Mouse (Mus musculus) activated CD4-positive, CD25-positive, alpha-beta regulatory T cell, adult 4 months (primary cell): Measurements from ENCODE around the gene Zfp324. TPM values are rescaled to one million over a fixed set of nuclear protein-coding genes. Genes with fewer than 3 reads are reported as not detected.

ENCODE experiments used
- ATAC-seq: one replicate; pipeline ENCODE4 v1.8.0; 2017
- polyA plus RNA-seq, 2 experiments: library from polyadenylated mRNA; unstranded; fragments of 100-300 nt; shearing (Covaris generic); gene quantifications; one replicate each; pipeline ENCODE4 v1.2.1; 2017

Zfp324 gene
- polyA plus RNA-seq, 2 experiments from 2014 or later = 2.4 to 3.4 TPM

DNA sequence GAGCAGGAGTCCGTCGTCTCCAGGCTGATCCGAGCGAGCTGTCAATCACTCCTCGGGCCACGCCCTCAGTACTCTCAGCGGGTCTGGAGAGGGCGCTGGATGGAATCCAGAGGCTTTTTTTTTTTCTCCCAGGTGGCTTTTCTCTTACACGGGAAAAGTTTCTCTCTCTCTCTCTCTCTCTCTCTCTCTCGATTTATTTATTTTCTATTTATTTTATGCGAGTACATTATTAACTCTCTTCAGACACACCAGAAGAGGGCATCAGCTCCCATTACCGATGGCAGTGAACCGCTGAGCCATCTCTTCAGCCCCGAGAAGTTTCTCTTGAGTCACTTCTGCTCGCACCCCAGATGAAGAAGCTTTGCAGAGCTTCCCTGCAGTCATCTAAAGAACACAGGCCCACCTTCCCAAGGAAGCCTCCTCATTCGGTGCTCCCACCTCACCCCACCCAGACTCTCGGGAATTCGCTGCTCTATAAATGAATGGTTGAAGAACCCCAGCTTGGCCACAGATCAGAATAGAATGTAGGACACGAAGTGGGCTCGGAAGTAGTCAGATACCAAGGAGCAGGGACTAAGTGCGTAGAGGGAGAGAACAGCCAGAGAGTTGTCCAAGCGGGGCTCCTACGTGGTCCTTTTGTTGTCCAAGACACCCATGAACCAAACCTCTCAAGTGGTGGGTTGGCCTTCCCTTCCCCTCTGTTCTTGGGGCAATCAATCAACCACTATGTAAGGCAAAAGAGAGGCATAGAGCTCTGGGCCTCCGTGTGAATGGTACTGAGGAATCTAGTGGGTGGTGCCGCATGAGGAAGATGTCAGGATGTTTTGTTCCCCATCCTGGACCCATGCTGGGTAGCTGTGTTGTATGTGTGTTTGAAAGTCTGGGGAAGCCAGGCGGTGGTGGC is 44.6 kb downstream of the Zfp324 start, which contains the start of gene Zbtb45:
Gene Zbtb45 (minus strand): TSS at position 30 of the 904 bp plus-strand sequence.
- no peak for ATAC-seq

DNA sequence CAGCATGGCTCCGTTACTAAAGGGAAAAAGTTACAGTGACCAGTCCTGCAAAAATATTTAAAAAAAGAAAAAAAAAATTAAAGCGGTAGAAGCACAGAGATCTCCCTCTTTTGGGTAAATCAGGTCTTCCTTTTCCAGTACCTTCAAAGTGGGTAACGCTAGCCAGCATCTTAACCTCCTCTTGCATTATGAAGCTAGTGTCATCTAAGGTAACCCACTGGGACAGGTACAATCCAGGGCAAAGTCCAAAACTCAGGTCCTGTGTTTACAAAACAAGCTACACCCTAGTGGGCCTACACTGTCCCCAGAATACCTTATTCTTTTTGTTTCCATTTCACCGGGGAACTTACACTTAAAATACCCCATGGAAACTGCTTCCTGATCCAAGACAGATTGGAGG is 48.0 kb downstream of the Zfp324 start:
- ATAC-seq = no peak

DNA sequence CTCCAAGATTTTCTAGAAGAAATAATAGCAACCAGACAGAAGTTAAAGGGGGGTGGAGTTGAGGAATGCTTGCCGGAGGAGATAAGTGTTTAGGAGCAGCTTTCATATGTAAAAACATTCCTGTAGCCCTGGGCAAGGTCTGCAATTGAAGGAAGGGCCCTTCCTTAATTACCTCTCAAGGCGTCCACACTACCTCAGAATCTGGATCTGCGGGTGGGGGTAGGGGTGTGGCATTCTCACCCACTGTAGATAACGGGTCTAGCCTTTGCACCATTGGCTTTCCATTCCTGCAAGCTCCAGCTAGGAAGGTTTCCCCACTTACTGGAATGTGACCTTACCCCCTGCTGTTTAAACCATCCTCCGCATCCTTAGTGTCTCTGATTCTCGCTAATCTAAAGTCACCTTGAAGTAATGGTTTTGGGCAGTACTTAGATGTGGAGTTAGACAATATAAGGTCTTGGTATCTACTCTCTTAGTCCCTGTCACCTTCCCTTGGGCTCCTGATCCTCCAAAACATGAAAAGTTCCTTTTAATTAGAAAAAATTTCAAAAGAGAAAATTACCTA is 48.7 kb downstream of the Zfp324 start:
- ATAC-seq = no peak

DNA sequence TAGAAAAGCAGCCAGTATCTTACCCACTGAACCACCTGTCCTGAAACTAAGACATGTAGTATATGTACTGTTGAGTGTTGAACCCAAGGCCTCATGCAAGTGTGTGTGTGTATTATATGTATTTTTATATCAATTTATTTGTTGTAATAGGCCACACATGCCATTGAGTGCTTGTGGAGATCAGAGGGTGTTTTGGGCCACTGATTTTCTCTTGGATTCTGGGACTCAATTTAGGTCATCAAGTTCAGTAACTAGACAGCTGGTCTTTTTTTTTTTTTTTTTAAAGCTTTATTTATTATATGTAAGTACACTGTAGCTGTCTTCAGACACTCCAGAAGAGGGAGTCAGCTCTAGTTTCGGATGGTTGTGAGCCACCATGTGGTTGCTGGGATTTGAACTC is 49.6 kb downstream of the Zfp324 start:
- no peak for ATAC-seq

DNA sequence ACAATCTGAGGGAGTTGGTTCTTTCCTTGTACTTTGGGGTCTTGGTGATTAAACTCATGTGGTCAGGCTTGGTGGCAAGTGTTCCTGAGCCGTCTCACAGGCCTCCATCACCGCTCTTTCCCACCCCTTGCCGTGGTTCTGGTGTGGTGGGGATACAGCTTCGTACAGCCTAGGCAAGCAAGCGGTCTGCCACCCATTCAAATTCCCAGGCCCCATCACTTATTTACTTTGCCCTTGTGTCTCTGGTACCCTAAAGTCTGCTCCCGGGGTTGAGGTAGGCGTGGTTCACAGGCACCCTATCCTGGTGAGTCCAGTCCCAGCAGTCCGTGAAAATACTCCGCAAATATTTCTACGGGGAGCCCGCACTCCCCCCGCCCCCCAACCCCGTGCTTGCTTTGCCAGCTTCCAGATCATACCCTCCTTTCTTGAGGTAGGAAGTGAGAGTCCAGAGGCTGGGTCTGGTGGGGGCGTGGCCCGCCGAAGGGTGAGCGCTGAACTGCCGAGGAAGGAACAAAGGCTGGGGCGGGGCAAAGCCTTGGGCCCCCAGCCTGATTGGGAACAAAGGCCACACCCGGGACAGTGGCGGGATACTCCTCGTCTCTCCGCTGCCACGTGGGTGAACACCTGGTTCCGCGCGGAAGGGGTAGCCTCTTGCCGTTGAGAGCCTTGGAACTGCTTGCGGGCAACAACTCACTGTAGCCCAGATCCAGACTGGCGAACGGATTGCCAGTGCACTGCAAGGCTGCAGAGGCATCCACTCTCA is 57.3 kb downstream of the Zfp324 start:
- ATAC-seq = peak; percentile 12

Other genes starting within 250 kb of the Zfp324 start
- gene Vmn2r56, start 230.8 kb upstream of the Zfp324 start, polyA plus RNA-seq = under 1 TPM; 0.08 to 0.12 TPM
- gene Zscan18, start 162.2 kb upstream of the Zfp324 start, polyA plus RNA-seq = under 1 TPM; 0.25 to 0.29 TPM
- 10 to 100 TPM; 16.8 to 20.2 TPM for gene Zfp329, start 147.0 kb upstream of the Zfp324 start, polyA plus RNA-seq
- 10 to 100 TPM; 56.1 to 72.2 TPM for gene Zfp110, start 131.1 kb upstream of the Zfp324 start, polyA plus RNA-seq
- gene Zfp128, start 84.7 kb upstream of the Zfp324 start, polyA plus RNA-seq = 1 to 10 TPM in 1 of 2 experiments, under 1 TPM in 1; 0.84 to 2.4 TPM
- gene Zscan22, start 68.0 kb upstream of the Zfp324 start, polyA plus RNA-seq = 10 to 100 TPM in 1 of 2 experiments, 1 to 10 TPM in 1; 6.6 to 10.9 TPM
- 1,000 to 10,000 TPM; 2,813 to 3,009 TPM for gene Rps5, start 43.5 kb upstream of the Zfp324 start, polyA plus RNA-seq
- gene Rnf225, start 38.4 kb upstream of the Zfp324 start, polyA plus RNA-seq = not detected
- gene Zfp446, start 12.0 kb downstream of the Zfp324 start, polyA plus RNA-seq = 1 to 10 TPM; 2.6 to 3.3 TPM
- gene Slc27a5, start 32.4 kb downstream of the Zfp324 start, polyA plus RNA-seq = under 1 TPM in 1 of 2 experiments, not detected in 1; 0.29 TPM
- 10 to 100 TPM; 45.5 to 59.4 TPM for gene Trim28, start 33.3 kb downstream of the Zfp324 start, polyA plus RNA-seq
- gene Zbtb45, start 44.2 kb downstream of the Zfp324 start, polyA plus RNA-seq = 1 to 10 TPM; 4.6 to 7.0 TPM
- gene Chmp2a, start 69.0 kb downstream of the Zfp324 start, polyA plus RNA-seq = 100 to 1,000 TPM; 300 to 349 TPM
- gene Ube2m, start 72.4 kb downstream of the Zfp324 start, polyA plus RNA-seq = 10 to 100 TPM; 15.3 to 16.9 TPM
- gene Mzf1, start 88.9 kb downstream of the Zfp324 start, polyA plus RNA-seq = under 1 TPM; 0.45 to 0.46 TPM
- under 1 TPM in 1 of 2 experiments, not detected in 1; 0.08 TPM for gene Vmn1r85, start 129.3 kb downstream of the Zfp324 start, polyA plus RNA-seq
- not detected for gene Vmn1r86, start 154.1 kb downstream of the Zfp324 start, polyA plus RNA-seq
- gene Vmn1r87, start 174.3 kb downstream of the Zfp324 start, polyA plus RNA-seq = under 1 TPM in 1 of 2 experiments, not detected in 1; 0.25 TPM
- under 1 TPM in 1 of 2 experiments, not detected in 1; 0.15 TPM for gene Vmn1r88, start 193.7 kb downstream of the Zfp324 start, polyA plus RNA-seq
- gene Vmn1r89, start 247.2 kb downstream of the Zfp324 start, polyA plus RNA-seq = not detected